Mouse (Mus musculus) bone marrow macrophage, adult 2 months (primary cell): ENCODE results near the gene Ppp2r5a.

Experiments used
- CTCF ChIP-seq: IDR thresholded peaks from 2 replicates; pipeline ENCODE4 v1.5.1; 2012; ENCODE audit warnings: low read depth, mild to moderate bottlenecking, low read length, moderate library complexity
- POLR2A ChIP-seq: IDR thresholded peaks from 2 replicates; pipeline ENCODE4 v1.6.1; 2012; ENCODE audit warnings: mild to moderate bottlenecking, low read depth, low read length, borderline replicate concordance

DNA sequence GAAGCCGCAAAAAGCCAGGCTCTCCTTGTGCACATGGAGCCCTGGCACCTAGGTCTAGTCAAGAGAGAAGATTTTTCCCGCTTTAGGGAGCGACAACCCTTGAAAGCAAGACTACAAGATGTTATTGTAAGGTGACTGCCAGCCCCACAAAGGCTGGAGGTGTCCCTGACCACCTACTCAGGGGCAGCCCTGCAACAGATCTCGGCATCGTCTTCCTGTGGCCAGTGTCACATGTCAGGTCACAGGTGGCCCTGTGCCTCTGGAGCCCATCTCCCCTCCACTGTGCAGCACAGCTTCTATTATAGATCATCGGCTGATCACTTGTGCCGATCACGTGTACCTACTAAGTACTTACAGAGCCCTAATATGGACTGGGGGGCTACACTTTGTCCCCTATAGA, 55.5 kb downstream of the Ppp2r5a start:
- TF ChIP-seq CTCF: no peak
- no peak for TF ChIP-seq POLR2A
